Mouse (Mus musculus): Measurements from ENCODE around the gene Ccr4. TPM values are rescaled to one million over a fixed set of nuclear protein-coding genes. Genes with fewer than 3 reads are reported as not detected.

The Ccr4 gene
- polyA plus RNA-seq, 1 experiment = 1.1 TPM

GRCm38 (mm10) chr9:114443351-114443750, 61.4 kb downstream of the Ccr4 start:
- Histone ChIP-seq H3K4me1 (ENCODE audit: control insufficient read depth, insufficient read depth, insufficient read length, low read length) (no peaks in the 10 kb centered on the region), H3K27ac (ENCODE audit: insufficient read depth, low read depth, low read length) (no peak overlapping the region), H3K36me3 (ENCODE audit: control insufficient read depth, insufficient read depth, low read length) (peaks cover 4% of the 10 kb centered on the region), H3K4me3 (ENCODE audit: low read depth, low read length) (no peak overlapping the region), H3K27me3 (ENCODE audit: control insufficient read depth, insufficient read depth, low read length) (no peaks in the 10 kb centered on the region)
- 87% methylated on average over 8 of the region's 8 CpGs for WGBS
- no peak for TF ChIP-seq CTCF (IDR thresholded peaks at IDR 0.05; ENCODE audit: extremely low read depth, insufficient read length, insufficient replicate concordance, low read depth, low read length)
- no peak for TF ChIP-seq POLR2A (IDR thresholded peaks at IDR 0.05; ENCODE audit: low read depth, low read length)

DNA sequence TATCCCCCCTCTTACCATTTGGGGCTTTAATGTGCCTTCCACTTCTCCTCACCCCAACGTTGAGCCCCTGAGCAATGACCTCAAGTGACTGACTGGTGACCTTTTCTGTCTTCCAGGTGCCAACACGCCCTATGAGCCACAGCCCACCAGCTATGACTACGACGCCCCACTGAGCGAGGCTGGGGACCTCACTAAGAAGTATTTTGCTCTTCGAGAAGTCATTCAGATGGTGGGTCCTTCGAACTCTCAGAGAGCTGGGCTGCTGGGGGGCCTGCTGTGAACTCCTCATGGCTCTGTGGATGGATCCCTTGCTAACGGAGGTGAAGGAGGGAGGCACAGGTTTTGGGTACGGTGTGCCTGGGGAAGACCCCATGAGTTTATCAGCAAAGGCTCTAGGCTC, 61.8 kb downstream of the Ccr4 start:
- peaks cover 4% of the 10 kb centered on the region for H3K36me3 ChIP-seq (ENCODE audit: control insufficient read depth, insufficient read depth, low read length)
- no peak overlapping the region for H3K27ac ChIP-seq (ENCODE audit: insufficient read depth, low read depth, low read length)
- H3K27me3 ChIP-seq (ENCODE audit: control insufficient read depth, insufficient read depth, low read length) = no peaks in the 10 kb centered on the region
- no peak overlapping the region for H3K4me3 ChIP-seq (ENCODE audit: low read depth, low read length)
- TF ChIP-seq CTCF (IDR thresholded peaks at IDR 0.05; ENCODE audit: extremely low read depth, insufficient read length, insufficient replicate concordance, low read depth, low read length) = no peak
- TF ChIP-seq POLR2A (IDR thresholded peaks at IDR 0.05; ENCODE audit: low read depth, low read length) = no peak
- H3K4me1 ChIP-seq (ENCODE audit: control insufficient read depth, insufficient read depth, insufficient read length, low read length) = no peaks in the 10 kb centered on the region
- WGBS = 86% methylated on average over 9 of the region's 9 CpGs

DNA sequence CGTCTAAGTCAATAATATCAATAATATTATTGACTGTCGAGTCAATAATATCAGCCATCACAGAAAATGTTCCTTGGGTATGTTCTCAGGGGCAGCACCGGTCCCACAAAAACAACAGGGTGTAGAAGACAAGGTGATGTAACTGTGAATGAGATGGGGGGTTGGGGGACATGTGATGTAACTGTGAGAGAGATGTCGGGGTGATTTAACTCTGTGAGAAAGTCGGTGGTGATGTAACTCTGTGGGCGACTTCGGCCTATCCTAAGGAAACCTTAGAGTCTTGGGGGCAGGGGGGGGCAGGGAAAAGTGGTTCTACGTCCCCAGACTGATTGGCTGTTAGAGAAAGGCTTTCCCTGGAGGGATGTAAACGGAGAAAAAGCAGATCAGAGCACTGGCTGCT, 62.5 kb downstream of the Ccr4 start:
- peaks cover 4% of the 10 kb centered on the region for H3K36me3 ChIP-seq (ENCODE audit: control insufficient read depth, insufficient read depth, low read length)
- no peaks in the 10 kb centered on the region for H3K27me3 ChIP-seq (ENCODE audit: control insufficient read depth, insufficient read depth, low read length)
- TF ChIP-seq CTCF (IDR thresholded peaks at IDR 0.05; ENCODE audit: extremely low read depth, insufficient read length, insufficient replicate concordance, low read depth, low read length) (no peak), POLR2A (IDR thresholded peaks at IDR 0.05; ENCODE audit: low read depth, low read length) (no peak)
- no peaks in the 10 kb centered on the region for H3K4me1 ChIP-seq (ENCODE audit: control insufficient read depth, insufficient read depth, insufficient read length, low read length)
- 95% methylated on average over 9 of the region's 9 CpGs for whole genome bisulfite sequencing
- no peak overlapping the region for H3K4me3 ChIP-seq (ENCODE audit: low read depth, low read length)
- no peak overlapping the region for H3K27ac ChIP-seq (ENCODE audit: insufficient read depth, low read depth, low read length)

- TF ChIP-seq CTCF (IDR thresholded peaks at IDR 0.05; ENCODE audit: extremely low read depth, insufficient read length, insufficient replicate concordance, low read depth, low read length) (no peak), POLR2A (IDR thresholded peaks at IDR 0.05; ENCODE audit: low read depth, low read length) (no peak)
- no peak overlapping the region for H3K4me3 ChIP-seq (ENCODE audit: low read depth, low read length)
- H3K27me3 ChIP-seq (ENCODE audit: control insufficient read depth, insufficient read depth, low read length) = no peaks in the 10 kb centered on the region
- H3K4me1 ChIP-seq (ENCODE audit: control insufficient read depth, insufficient read depth, insufficient read length, low read length) = no peaks in the 10 kb centered on the region
- peaks cover 4% of the 10 kb centered on the region for H3K36me3 ChIP-seq (ENCODE audit: control insufficient read depth, insufficient read depth, low read length)
- H3K27ac ChIP-seq (ENCODE audit: insufficient read depth, low read depth, low read length) = no peak overlapping the region
- 89% methylated on average over 10 of the region's 10 CpGs for WGBS
These were observed 64.2 kb downstream of the Ccr4 start for GRCm38 (mm10) chr9:114440548-114440947.

Other genes starting within 250 kb of the Ccr4 start
- not detected in 2 replicates for gene Bcl2a1c, start 174.8 kb downstream of the Ccr4 start, polyA plus RNA-seq (2012; rRNA removed)
- gene Crtap, start 114.2 kb downstream of the Ccr4 start, polyA plus RNA-seq (2012; rRNA removed) = 21.9 and 28.8 TPM in 2 replicates
- 15.5 and 25.4 TPM in 2 replicates for gene Glb1, start 103.8 kb downstream of the Ccr4 start, polyA plus RNA-seq (2012; rRNA removed)
- 3.8 and 4.6 TPM in 2 replicates for gene Tmppe, start 103.8 kb downstream of the Ccr4 start, polyA plus RNA-seq (2012; rRNA removed)
- not detected in 2 replicates for gene C130032M10Rik, start 10.8 kb upstream of the Ccr4 start, polyA plus RNA-seq (2012; rRNA removed)
- not detected in 2 replicates for gene Trim71, start 59.5 kb upstream of the Ccr4 start, polyA plus RNA-seq (2012; rRNA removed)
- 7.8 and 17.0 TPM in 2 replicates for gene Cnot10, start 135.3 kb upstream of the Ccr4 start, polyA plus RNA-seq (2012; rRNA removed)
- 9.9 and 18.7 TPM in 2 replicates for gene Dync1li1, start 183.9 kb upstream of the Ccr4 start, polyA plus RNA-seq (2012; rRNA removed)
- gene Cmtm6, start 226.2 kb upstream of the Ccr4 start, polyA plus RNA-seq (2012; rRNA removed) = 26.6 and 46.1 TPM in 2 replicates